Mouse (Mus musculus) thymus, postnatal 10 days (tissue): ENCODE results near the gene Klf13.

ENCODE experiments used
- DNase-seq, 2 experiments: peaks; one replicate each; pipeline ENCODE4 v3.0.0; 2021; ENCODE audit warnings: low spot score in 2 of 2

Klf13 gene

GRCm38 (mm10) chr7:63925413-63926360, 13.0 kb downstream of the Klf13 start:
- peak; percentile 55 to 63 for DNase-seq

- DNase-seq, result no peak
Measured at GRCm38 (mm10) chr7:63924747-63925412, 13.8 kb downstream of the Klf13 start.

DNA sequence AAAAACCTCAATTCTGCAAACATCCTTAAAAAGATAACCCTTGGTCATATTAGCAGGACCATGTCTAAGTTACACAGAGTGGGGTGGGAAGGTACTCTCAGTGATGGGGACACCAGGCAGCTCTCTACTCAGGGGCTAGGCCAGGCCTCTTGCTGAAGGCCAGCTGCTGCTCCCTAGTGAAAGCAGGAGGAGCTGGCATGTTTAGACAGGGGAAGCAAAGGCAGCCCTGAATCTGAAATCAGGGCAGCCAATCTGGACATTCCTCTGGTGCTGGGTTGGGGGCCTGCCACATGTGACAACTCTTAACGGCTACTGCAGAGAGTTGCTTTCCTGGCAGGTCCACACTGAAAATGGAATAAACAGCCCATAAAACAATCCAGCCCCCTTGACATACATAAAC, 14.6 kb downstream of the Klf13 start:
- DNase-seq, result no peak

DNA sequence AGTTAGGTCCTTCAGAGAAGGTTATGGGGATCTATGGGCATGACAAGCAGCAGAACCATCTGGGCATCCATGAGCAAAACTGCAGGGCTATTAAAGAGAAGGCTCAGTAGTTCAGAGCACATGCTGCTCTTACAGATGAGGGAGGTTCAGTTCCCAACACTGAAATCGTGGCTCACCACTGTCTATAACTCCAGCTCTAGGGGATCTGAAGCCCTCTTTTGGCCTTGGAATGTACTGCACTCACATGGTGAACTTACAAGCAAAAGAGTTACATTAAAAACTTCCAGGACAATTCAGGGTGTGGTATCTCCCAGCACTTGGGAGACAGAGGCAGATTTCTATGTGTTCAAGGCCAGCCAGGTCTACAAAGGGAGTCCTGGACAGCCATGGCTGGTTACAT, 15.7 kb downstream of the Klf13 start:
- no peak for DNase-seq

GRCm38 (mm10) chr7:63922571-63922970, 16.1 kb downstream of the Klf13 start:
- no peak for DNase-seq

DNA sequence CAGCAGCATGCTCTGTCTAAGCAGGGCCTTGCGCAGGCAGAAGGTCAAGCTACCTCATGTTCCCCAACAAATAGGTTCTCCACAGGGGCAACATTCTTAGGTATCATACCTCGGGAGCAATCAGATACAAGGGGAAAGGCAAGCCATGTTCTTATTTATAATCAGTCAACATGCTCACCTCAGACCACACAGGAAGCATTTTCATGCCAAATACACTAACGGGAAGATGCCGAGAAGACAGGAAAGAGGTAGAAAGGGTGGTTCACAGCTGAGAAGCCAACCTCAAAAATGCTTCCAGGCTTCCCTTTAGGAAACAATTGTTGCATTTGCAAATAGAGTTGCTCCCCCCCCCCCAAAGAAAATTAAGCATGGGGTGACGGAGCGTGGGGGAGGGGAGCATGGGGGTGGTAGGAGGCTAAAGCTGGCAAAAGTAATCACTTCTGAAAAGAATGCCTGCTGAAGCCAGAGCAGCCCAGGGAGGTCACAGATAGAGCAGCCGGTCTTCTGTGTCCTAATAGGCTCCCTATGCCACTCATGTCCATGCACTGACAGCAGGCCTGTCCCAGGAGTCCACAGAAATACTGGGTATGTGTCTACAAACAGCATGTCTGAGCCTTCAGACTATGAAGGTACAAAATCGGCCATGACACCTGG, 16.7 kb downstream of the Klf13 start:
- DNase-seq, result no peak

DNA sequence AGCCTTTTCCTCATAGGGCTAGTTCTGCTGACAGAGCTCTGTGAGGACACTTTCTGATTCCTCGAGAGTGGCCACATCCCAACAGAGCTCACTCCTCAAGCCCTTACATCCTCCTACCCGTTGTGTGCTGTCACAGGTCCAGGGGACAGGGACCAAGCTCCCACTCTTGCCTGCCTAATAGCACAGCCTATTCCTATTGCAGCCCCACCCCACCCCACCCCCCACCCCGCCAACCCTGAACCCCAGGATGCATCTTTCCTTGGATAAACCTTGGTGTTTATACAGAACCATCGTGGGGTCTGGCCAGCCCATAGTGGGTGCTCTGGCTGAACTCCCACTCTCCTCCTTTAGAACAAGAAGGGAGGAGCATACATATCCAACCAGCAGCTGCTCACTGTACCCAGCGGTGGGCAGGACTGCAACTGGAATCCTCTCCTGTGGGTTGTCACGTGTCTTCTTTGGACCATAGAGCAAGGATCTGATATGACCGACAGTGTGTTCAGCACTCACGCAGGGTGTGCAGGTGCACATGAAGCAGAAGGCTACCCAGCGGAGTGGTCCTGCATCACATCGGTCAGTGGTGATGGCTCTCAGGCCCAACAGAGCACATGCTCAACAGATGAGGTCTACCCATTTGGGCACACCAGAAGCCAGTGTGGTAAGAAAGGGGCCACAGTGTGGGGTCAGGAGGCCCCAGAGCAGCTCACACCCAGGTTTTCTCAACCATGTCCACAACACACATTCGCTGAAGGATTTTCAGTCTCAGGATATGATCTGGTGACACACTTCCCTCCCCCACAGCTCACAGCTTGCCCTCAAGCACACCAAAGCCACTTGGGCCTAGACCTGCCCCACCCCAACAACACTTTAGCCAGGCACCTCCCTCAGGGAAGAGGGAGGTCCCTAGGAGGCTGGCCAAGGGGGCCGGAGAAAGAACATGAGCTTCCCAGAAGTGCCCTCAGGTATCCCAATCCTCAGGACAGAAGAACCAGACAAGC, 19.6 kb downstream of the Klf13 start:
- DNase-seq, result no peak

- no peak for DNase-seq
Measured at GRCm38 (mm10) chr7:63917693-63918092, 21.0 kb downstream of the Klf13 start.

- DNase-seq, result no peak
Measured at GRCm38 (mm10) chr7:63916268-63916907, 22.3 kb downstream of the Klf13 start, which contains the start of gene E030018B13Rik. Gene E030018B13Rik (plus strand): TSS chr7:63916857.

DNA sequence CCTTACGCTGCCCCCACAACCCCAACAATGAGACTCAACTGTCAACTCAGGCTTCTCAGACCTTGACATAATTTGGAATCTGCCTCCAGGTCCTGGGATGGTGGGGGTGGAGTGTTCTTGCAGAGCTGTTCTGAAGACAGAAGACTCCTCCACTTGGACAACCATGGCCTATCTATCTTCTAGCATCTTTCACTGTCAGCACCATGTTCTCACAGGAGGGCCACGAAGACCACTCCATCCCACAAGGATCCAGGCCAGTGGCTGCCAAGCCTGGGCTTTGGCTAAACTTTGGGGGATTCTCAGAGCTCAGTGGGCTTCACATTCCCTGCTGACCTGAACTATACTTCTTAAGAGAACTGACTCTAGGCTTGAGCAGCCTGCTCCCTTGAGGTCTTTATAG, 23.8 kb downstream of the Klf13 start:
- no peak for DNase-seq

- DNase-seq, result no peak
Measured at GRCm38 (mm10) chr7:63913724-63914692, 24.7 kb downstream of the Klf13 start.

GRCm38 (mm10) chr7:63912924-63913723, 25.6 kb downstream of the Klf13 start:
- no peak for DNase-seq

DNA sequence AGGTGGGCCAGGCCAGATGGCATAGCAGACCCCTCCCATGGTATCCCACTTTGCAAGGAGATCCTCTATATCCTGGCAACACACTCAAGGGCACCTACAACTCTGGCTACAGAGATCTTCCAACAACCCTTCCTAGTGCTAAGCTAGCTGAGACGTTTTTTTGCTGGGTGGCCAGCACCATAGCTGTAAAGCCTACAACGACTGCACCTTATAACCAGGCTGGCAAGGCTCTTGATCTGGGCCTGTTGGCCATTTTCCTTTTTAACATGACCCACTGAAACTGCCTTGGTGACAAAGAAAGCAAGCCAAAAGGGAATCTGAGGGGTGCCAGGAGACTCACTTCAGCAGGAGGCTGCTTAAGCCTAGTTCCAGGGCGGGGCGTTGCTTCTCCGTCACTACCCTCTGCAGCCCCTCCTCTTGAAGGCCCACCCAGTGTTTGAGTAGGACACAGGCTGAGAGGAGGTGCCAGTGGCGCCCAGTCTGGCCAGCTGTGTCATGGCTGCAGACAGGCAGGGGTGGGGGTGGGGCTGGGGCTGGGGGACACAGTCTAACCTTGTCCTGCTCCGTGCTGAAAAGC, 26.4 kb downstream of the Klf13 start:
- DNase-seq, result no peak

DNA sequence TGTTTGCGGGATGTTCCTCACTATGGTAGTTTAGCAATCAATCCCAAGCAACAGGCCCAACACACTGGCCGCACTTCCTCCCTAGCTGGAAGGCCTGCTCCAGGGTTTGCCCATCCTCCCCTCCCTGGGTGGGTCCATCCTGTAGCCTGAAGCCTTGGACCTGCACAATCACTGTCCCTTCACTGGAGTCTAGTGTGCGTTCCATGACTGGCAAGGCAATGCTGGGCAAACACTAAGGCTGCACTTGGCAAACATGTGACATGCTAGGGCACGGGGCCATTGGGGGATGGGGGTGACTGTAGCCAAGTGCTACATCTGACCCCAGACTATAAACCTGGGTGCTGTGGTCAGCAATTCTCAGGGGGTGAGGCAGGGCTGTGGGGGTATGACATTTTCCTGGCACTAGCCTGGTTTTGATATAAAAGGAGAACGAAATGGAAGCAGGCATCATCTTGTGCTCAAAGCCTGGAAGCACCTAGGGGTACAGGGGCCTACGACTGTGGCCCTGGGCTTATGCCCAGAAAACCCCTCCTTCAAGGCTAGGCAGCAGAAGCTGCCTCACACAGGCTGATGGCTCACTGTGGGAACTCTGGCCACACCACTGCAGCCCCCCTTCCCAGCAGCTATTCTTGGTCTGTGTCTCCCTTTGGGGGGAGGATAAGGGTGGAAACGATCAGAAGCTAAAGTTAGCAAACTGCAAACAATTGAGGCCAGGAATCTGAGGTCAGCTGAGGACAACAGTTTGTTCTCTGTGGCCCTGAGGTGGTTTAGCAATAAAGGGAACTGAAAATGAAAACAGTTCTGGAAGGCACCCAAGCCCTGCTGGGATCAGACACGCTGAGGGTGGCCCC, 27.1 kb downstream of the Klf13 start:
- no peak for DNase-seq

DNA sequence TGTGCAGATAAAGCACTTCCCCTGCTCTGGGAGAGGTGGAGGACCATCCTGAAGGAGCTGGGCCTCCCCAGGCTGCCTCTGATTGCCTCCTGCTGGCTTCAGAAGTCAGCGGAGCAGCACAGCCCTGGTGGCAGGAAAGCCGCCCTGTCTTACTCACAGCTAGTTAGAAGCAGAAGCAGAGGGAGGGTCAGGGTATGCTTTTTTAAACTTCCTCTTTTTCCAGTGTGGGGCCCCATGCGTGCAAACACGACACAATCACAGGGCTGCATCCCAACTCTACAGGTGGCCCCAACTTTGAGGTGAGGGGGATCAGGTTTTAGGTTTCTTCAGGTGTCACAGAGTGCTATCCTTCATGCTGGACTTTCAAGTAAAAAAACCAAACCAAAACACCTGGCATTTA, 27.8 kb downstream of the Klf13 start:
- DNase-seq, result no peak

GRCm38 (mm10) chr7:63910225-63910624, 28.5 kb downstream of the Klf13 start:
- DNase-seq, result no peak
